Mouse (Mus musculus) olfactory bulb, adult 2 months (tissue): Measurements from ENCODE around the gene Hbp1.

Experiments
- CTCF ChIP-seq: fragments of 200-500 bp; IDR thresholded peaks from 2 replicates; pipeline ENCODE4 v1.5.1; 2012; ENCODE audit warnings: low read depth, mild to moderate bottlenecking, low read length, moderate library complexity; ENCODE audit not compliant: insufficient read depth
- POLR2A ChIP-seq: fragments of 200-500 bp; IDR thresholded peaks from 2 replicates; pipeline ENCODE4 v1.6.1; 2012; ENCODE audit warnings: mild to moderate bottlenecking, low read depth, low read length, moderate library complexity; ENCODE audit not compliant: insufficient read depth

GRCm38 (mm10) chr12:31884365-31884764 is 66.0 kb downstream of the Hbp1 start:
- TF ChIP-seq CTCF (no peak), POLR2A (no peak)
